Mouse (Mus musculus) thymus, postnatal 36 days (tissue): ENCODE data around the gene Fndc7.
A peak's percentile ranks its signal among the peaks of the same experiment; 100 is the strongest.
"Not testable (repeated sequence)": the region's sequence is repeated elsewhere in the genome, so short reads cannot be mapped to it uniquely, and the experiment has no call there.

Experiments
- DNase-seq, 2 experiments: peaks; one replicate each; pipeline ENCODE4 v3.0.0; 2022; ENCODE audit warnings: mixed read lengths in 2 of 2

The Fndc7 gene

DNA sequence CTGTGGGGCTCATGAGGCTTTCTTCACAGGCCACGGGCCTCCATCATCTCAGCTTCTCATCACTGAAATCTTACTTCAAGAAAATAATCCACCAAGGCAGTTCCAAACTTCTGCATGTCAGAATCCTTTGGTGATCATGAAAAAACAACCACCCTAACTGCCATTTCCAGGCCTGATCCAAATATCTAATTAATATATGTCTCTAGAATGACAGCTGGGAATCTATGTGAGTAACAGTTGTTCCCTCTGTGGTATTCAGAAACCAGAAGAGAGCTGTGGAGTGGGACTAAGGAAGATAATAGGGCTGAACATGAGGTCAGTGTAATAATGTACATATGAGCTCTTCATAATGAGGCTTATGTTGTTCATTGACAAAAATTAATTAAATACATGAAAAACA is 36.5 kb downstream of the Fndc7 start:
- DNase-seq = no peak

- DNase-seq = no peak
These were observed 37.7 kb downstream of the Fndc7 start for GRCm38 (mm10) chr3:108851996-108852697.

GRCm38 (mm10) chr3:108851554-108851953 is 38.3 kb downstream of the Fndc7 start:
- DNase-seq = no peak

DNA sequence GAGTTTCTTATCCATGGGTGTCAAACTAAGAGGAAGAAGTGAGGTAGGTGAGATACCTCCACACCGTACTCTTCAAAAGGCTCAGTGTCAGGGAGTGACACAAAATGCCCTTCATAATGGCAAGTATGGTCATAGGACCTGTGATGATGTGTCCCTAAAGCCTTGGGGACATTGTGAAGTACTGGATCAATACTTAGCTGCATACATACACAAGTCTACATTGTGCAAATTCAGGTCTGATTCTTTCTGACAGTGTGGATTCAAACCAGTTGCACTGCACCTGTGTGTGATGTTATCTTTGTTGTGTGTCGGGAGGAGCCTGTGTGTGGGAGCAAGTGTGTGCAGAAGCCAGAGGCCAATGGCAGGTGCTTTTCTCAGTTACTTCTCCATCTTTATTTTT is 38.7 kb downstream of the Fndc7 start:
- no peak for DNase-seq

DNA sequence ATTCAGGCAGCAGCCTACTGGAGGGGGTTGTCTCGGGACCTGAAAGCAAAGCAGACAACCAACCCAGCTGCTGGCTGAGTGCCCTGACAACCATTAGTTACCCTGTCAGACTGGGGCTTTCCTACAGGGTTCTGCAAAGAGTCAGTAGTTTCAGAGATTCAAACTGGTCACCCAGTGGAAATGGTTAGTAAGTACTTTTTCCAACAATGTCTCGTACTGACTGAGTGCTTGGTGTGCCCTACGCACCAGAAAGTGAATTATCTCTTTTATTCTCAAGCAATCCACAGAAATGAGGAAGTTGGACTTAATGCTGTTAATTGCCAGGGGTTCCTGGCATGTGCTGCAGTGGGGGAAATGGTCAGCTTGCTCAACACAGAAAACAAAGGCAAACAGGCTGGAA is 39.3 kb downstream of the Fndc7 start:
- no peak for DNase-seq

DNA sequence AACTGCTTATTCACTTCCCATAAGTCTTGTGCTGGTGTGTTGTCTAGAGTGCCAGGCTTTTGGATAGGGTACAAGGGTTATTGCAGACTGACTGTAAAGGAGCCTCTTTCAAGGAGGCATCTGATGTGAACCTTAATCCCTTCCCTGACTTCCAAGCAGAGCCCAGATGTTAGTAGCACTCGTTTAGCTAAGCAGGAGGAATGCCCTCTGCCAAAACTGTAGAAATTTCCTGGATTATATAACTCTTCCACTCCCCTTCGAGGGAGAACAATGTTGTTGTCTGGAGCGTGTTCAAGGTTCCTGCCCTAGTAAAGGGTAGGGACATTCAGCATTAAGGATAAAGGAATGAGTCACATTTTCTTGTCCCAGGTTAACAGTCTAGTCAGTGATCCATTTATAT is 43.2 kb downstream of the Fndc7 start:
- no peak for DNase-seq

- no peak for DNase-seq
These were observed 45.3 kb downstream of the Fndc7 start for GRCm38 (mm10) chr3:108844521-108844920.

DNA sequence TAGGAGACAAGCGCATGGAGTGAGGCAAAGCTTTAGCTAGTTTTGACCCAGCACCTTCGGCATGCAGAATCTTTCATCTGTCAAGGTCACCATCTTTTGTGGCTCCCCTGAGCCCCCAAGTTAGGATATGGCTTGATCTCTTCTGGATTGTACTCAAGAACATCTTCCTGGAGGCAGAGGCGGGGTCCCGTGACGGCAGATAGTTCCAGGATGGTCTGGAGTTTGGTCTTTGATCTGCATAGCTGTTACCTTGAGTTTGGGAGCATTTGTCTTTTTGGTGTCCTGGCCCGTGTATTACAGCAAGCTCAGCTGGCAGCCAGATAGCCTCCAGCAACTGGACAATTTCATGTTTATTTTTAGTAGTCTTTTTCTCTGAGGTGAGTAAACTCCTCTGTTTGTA is 45.8 kb downstream of the Fndc7 start:
- DNase-seq = no peak

GRCm38 (mm10) chr3:108840716-108841054 is 49.1 kb downstream of the Fndc7 start:
- DNase-seq = no peak

- peak; percentile 98 to 99 for DNase-seq
These were observed 49.6 kb downstream of the Fndc7 start, which contains the start of gene Stxbp3 for GRCm38 (mm10) chr3:108840000-108840715. Gene Stxbp3 (minus strand): TSS chr3:108840526.

DNA sequence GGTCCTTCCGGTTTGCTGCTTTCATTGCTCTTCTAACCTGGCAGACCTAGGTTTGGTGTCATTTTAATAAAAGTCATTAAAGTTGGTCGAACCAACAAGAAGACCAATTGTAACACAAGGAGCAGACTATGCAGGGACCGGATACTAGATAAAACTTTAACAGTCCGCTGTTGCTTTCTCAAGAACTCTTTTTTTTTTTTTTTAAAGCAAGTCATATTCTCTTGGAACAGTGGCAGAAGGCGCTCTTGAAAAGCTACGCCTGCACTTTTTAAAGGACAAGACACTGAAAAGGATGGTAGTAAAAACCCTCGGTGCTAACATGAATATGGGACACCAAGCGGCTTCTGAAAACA is 50.2 kb downstream of the Fndc7 start:
- DNase-seq = no peak

GRCm38 (mm10) chr3:108838980-108839379 is 50.8 kb downstream of the Fndc7 start:
- DNase-seq = no peak

GRCm38 (mm10) chr3:108836931-108837330 is 52.9 kb downstream of the Fndc7 start:
- no peak for DNase-seq

- DNase-seq = not testable (repeated sequence)
These were observed 56.1 kb downstream of the Fndc7 start for GRCm38 (mm10) chr3:108833717-108834116.

GRCm38 (mm10) chr3:108831750-108832149 is 58.1 kb downstream of the Fndc7 start:
- no peak for DNase-seq

GRCm38 (mm10) chr3:108830493-108830892 is 59.3 kb downstream of the Fndc7 start:
- DNase-seq = peak; percentile 15 to 40

- DNase-seq = no peak
These were observed 74.2 kb downstream of the Fndc7 start for GRCm38 (mm10) chr3:108815631-108816030.

GRCm38 (mm10) chr3:108810747-108811263 is 79.0 kb downstream of the Fndc7 start:
- DNase-seq = no peak

GRCm38 (mm10) chr3:108805622-108806021 is 84.2 kb downstream of the Fndc7 start:
- no peak for DNase-seq
